Mouse (Mus musculus) liver, postnatal 0 days (tissue): ENCODE measurements at regions not wholly inside any gene's neighbourhood (a gene's known extent, or its start where the extent isn't known, plus 50 kb on each side); places are given as distances from the start of the nearest gene placed in this dataset.

Experiments
- CTCF ChIP-seq: sonication (generic); IDR thresholded peaks from 2 replicates; pipeline ENCODE4 v1.5.1; 2016; ENCODE audit warnings: antibody characterized with exemption, low read depth
- EP300 ChIP-seq: IDR thresholded peaks from 2 replicates; pipeline ENCODE4 v1.6.1; 2016; ENCODE audit warnings: antibody characterized with exemption, low read depth, mild to moderate bottlenecking

GRCm38 (mm10) chr9:122595120-122595943 is 151.8 kb upstream of the Topaz1 start:
- TF ChIP-seq CTCF (no peak), EP300 (no peak)
